Mouse (Mus musculus) right cerebral cortex, postnatal 25 days (tissue): Measurements from ENCODE around the gene Mlxip.

ENCODE experiments used
- DNase-seq: peaks from one replicate; pipeline ENCODE4 v3.0.0; 2022

Gene Mlxip

DNA sequence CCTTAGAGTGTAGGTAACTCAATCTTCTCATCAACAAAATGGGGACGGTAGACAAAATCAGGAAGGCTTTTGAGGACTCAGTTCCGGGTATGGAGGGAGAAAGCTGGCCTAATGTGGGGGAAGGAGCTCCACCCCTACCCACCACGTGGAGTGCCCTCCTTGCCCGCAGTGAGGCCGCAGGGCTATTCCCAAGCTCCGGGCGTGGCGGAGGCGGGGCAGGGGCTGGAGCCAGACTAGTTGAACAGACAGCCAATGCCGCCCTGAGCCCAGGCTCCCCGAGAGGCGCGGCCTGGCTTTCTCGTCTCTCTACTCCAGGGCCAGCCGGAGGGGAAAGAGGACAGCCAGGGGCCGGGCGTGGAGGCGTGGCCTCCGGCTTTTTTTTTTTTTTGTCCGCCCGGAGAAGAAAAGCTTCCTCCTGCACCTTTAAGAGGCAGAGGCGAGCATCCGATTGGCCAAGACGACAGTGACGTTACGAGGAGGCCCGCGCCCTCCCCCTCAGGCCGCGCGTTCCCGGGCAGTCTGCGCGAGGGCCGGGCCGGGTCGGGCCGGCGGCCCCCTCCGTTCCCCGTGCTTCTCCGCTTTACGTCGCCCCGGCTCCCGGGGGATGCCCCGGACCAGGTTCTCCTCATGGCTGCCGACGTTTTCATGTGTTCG is at the start of gene Mlxip:
Gene Mlxip (plus strand): TSS at position 496 of the 654 bp plus-strand sequence.
- peak; percentile 87 for DNase-seq

DNA sequence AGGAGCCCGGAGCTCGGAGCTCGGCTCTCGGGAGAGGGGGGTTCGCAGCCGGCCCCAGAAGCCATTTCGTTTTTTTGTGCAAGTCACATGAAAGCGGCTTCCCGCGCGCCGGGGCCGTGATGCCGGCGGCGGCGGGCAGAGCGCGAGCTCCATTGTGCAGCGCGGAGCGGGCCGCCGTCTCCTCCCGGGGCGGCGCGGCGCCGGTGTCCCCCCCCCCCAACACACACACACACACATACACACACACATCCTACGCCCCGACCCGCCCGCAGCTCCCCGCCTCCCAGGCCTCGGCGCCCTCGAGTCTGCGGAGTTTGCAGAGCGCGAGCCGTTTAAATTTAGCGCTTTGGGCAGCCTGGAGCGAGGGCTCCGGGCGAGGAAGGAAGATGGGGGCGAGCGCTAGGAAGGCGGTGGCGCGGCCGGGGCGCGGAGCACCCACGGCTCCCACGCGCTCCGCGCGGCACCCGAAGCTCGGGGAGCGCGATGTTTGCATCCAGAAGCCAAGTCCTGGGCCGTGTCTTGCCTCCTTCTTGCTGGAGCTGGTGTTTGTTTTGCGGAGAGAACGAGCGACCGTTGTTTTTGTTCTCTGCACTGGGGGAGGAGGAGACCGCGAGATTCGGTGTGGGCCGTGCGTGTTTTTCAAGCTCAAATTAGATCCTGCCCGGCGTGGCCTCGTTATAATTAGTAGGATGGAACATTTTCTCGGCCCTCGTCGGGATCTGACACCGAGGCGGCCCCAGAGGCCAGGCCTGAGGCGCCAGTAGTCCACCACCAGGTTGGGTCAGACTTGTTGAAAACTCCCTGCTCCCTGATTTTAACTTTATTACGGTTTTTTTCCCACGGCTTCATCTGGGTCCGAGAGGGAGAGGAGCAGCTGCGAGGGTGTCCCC is 49.4 kb upstream of the Mlxip start:
- peak; percentile 73 for DNase-seq

GRCm38 (mm10) chr5:123345853-123346654 is 48.5 kb upstream of the Mlxip start:
- peak; percentile 69 for DNase-seq

DNA sequence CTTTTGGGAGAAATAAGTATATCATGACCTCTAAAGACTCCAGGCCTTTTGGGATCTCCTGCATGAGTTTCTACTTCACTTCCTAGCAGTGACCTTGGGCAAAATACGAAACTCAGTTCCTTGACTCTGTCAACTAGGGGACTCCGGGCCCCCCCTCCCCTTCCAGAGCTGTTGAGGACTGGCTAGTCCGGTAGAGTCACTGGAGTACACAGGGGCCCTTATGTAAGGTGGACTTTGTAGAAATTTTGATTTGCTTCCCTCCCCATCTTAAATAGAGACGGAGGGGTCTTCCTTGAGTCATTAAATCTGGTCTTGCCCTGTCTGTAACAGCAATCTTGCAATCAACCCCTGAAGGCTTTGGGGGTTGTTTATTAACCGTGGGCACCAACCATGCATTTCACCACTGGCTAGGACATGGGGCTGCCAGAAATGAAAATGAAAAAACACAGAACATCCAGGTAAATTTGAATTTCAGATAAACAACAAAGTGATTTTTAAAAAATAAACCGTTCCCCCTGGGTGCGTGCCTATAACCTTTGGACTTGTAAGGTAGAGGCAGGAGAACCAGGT is 47.8 kb upstream of the Mlxip start:
- no peak for DNase-seq

- no peak for DNase-seq
Measured at GRCm38 (mm10) chr5:123347985-123348384, 46.6 kb upstream of the Mlxip start.

GRCm38 (mm10) chr5:123350386-123350785 is 44.2 kb upstream of the Mlxip start:
- DNase-seq = no peak

DNA sequence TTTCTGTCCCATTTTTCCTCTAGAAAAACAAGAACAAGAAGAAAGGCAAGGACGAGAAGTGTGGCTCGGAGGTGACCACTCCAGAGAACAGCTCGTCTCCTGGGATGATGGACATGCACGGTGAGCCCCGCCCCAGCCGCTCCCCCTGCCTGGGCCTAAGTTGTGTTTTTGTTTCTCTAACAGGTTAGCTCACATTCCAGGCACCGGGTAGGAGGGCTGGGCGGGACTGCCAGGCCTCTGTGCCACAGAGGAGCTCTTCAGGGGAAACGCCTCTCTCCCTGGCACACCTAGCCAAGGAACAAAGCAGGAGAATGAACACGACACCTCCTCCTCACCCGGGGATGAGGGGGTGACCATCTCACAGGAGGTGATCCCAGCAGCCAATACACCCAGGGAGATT is 38.7 kb upstream of the Mlxip start:
- DNase-seq = no peak

GRCm38 (mm10) chr5:123357253-123357652 is 37.3 kb upstream of the Mlxip start:
- DNase-seq = no peak

DNA sequence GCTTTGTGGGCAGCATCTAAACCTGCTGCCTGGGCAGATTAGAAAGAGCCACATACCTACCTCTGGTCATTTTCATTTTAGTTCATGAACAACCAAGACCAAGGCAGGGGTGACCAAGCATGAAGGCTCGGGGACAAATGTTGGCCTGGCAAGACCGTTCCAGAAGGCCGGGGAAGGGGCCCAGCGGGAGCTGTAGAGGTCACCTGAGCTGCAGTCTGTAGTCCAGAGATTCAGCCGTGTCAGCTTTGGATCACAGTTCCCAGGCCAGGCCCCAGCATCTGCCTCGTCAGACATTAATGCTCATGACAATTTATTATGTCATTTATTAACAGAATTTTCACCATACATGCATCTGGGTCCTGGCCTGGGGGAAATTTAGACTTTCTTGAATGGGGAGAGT is 35.2 kb upstream of the Mlxip start:
- no peak for DNase-seq

- no peak for DNase-seq
Measured at GRCm38 (mm10) chr5:123362911-123363310, 31.7 kb upstream of the Mlxip start.

DNA sequence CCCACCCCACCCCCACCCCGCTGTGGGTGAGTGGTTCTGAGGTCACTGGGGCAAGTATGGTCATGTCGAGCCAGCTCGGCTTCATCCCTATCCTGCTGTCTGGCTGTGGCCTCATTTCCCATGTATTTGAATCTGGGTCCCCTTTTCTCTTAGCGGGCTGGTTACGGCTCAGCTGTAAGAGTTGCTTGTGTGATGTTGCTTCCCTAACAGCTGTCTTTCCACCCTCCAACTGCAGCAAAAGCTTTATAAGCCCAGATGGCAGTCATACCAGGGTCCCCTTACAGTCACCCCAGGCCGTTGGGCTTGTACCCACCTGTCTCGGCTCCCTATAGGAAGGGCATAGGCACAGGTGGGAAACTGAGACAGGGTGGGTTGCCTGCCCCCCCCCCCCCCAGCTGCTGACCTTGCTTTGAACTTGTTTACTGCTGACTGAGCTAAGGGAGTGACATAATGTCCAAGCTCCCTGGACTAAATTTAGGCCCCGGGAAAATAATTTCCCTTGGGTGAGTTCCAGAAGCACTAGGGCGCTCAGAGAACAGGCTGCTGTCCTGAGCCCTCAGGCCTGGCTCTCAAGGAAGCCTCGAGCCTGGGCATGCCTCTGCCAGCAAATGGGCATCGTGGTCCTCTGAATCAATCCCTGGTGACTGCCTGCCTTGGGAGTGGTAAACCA is 30.2 kb upstream of the Mlxip start:
- DNase-seq = no peak

DNA sequence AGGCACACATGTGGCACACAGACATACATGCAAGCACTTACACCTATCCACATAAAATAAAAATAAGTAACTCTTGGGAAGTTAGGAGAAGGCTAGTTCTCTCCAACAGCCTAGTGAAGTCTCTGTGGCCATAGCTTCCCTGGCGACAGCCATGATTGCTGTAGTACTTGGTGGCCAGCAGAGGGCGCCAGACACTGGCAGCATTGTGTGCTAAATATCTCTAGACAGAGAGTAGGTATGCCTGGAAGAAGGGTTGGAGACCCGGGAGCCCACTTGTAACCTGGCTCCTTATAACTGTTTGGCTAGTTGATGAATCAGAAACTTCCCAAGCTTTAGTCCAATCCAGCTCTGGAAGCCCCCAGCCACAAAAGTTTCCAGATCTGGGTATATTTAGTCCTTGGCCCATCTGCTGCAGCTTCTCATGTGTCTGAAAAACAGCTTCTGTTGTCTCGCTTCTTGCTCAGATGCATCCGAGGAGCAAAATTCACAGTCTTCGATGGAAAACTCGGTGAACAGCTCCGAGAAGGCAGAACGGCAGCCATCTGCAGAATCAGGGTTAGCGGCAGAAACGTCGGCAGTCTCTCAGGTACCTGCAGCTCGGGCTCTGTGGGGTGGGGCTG is 25.6 kb upstream of the Mlxip start:
- DNase-seq = peak; percentile 44

DNA sequence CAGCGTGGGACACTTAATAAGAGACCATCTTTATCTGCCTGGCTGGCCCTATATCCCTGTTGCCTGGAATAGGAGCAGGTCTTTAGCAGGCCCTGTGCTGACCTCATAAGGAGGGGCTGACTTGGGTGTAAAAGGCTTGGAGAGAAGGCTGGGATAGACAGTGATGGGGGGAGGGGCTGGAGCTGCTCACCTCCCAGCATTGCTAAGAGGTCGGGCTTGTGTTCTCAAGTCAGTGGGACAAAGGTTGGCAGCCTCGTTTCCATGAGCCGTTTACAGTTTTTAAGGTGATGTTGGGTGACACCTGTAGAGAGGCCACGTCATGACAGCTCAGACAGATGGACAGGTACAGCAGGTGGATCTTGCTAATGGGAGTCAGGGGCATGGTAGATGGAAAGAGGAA is 24.5 kb upstream of the Mlxip start:
- DNase-seq = no peak

DNA sequence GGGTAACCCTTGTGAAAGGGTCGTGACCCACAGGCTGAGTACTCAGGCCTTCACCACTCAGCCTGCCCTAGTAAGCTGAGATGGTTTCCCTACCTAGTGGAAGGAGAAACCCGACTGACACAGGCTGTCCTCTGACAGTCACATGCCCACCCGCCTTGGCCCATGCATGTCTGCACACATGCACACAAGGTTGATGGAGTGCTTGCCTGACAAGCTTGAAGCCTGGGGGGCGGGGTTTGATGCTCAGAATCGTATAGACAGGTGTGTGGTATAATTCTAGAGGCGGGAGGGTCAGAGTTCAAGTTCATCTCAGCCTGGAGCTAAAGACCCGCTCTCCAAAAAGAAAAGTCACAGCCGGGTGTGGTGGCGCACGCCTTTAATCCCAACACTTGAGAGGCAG is 19.3 kb upstream of the Mlxip start:
- no peak for DNase-seq

- DNase-seq = no peak
Measured at GRCm38 (mm10) chr5:123375793-123376452, 18.7 kb upstream of the Mlxip start.

- DNase-seq = peak; percentile 67
Measured at GRCm38 (mm10) chr5:123376569-123376968, 18.0 kb upstream of the Mlxip start.

GRCm38 (mm10) chr5:123377120-123377955 is 17.3 kb upstream of the Mlxip start:
- DNase-seq = peak; percentile 57

DNA sequence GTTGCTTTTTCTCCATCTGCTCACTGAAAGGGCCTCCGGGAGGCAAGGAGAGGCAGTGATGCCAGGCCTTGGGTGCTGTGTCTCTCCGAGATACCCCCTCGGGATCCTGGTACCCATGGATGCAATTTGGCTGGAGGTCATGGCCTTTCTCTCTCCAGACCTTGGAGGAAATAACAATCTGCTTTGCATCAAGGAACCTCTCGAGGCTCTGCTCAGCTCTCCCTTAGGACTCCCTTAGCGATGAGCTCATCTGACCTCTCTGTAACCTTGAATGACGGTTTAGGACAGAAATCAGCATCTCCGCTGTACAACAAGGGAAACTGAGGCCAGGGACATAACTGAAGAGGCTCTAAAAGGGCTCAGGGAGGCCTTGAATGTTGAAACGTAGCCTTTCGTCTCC is 15.9 kb upstream of the Mlxip start:
- no peak for DNase-seq

DNA sequence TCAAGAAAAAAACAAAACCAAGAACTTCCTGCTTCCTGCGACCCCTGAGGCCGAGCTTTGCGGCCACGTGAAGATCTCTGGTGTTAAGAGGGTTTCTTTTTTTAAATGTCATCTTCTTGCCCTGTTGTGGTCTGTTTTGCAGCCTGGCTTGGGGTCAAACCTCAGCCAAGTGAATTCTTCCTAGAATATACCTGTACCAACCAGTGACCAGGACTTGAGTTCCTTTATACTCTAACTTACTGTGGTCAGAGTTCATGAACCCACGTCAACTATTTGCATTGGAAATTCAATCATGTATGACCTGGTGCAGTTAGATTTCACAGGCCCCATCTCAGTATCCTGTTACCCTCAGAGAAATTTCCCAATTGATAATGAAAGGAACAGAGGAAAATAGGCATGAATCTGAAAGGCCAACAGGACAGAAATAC is 15.1 kb upstream of the Mlxip start:
- no peak for DNase-seq

GRCm38 (mm10) chr5:123381968-123382367 is 12.6 kb upstream of the Mlxip start:
- no peak for DNase-seq
